Mouse (Mus musculus) urinary bladder, postnatal 4 days (tissue): ENCODE data around the gene Rpl31.
A peak's percentile ranks its signal among the peaks of the same experiment; 100 is the strongest.

ENCODE experiments used
- DNase-seq, 2 experiments: peaks; one replicate each; pipeline ENCODE4 v3.0.0; 2021 to 2022; ENCODE audit warnings: low spot score in 2 of 2

The Rpl31 gene

DNA sequence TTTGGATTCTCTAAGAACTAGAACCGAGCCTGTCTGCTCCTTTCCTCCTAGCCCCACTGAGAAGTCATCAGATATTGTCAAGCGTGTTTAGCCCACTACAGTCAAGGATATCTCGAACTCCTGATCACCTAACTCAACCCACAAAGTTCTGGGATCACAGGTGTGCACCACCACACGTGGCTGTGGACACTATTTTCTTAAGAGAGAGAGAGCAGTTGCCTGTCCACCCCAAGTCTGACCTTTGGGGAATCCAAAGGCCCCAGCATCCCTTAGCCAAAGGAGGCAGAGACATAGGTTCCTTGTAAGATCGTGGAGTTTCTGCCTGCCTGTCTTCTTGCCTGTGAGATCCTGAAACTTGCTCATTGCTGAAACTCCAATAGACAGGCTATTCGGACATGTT is 597 bp upstream of the Rpl31 start:
- DNase-seq = no peak

- no peak for DNase-seq
Measured at GRCm38 (mm10) chr1:39368267-39368841, 712 bp downstream of the Rpl31 start.

- no peak for DNase-seq
Measured at GRCm38 (mm10) chr1:39370431-39370830, 2.8 kb downstream of the Rpl31 start.

- no peak for DNase-seq
Measured at GRCm38 (mm10) chr1:39372220-39372843, 4.7 kb downstream of the Rpl31 start.

DNA sequence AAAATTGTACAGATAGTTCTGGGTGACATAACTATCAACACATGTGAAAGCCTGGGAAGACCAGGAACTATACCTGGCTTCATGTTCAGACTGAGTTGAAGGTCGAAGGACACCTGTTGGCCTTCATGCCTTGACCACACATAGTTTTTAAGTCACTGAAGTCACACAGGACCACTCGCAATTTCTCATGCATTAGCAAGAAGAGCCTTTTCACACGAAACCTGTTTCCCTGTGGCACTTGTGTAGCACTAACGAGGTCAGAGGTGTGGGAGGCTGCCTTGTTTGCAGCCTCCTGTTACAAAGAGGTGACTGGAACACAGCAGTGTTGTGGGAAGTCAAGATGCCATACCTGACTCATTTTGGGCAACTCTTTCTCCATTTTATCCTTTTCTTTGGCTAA is 5.7 kb downstream of the Rpl31 start:
- DNase-seq = no peak

DNA sequence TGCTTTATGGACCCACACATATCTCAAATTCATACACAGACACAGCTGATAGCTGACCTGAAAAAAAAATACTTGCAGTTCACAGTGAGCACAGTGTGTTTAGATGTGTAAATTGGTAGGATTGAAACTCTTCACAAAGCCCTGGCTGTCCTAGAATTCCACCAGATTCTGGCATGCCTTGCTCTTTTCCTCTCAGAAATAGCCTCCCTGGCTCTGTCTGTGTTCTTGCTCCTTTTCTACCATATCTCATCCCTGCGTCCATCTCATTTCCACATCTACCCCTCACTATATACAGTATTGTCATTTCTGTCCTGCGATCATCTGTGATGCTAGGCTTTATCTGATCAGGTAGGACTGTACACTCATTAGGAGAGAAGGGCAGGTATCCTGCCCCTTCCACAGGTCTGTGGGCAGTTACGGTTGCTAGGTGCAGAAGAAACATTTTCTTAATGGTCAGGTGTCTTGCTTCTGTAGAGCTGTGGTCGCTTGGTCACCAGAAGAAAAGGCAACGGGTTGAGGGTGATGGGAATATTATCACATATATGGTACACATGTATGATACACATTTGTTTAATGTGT is 6.7 kb downstream of the Rpl31 start:
- no peak for DNase-seq

DNA sequence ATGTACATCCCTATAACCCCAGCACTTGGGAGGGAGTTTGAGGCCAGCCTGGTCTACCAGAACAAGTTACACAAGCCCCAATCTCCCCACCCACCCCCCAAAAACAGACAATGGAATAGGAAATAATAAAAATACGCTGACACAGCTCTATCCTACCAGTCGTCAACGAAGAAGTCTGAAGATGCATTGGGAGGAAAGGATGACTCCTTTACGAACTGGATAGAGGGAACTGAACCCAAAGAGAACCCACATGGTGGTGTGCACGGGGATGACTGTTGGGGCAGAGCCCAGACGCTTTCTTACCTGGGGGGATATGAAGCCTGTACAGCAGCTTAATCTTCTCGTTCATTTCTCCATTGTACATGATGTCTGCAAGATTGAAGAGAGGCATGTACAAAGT is 8.5 kb downstream of the Rpl31 start:
- no peak for DNase-seq

GRCm38 (mm10) chr1:39376726-39377240 is 9.1 kb downstream of the Rpl31 start:
- DNase-seq = no peak

DNA sequence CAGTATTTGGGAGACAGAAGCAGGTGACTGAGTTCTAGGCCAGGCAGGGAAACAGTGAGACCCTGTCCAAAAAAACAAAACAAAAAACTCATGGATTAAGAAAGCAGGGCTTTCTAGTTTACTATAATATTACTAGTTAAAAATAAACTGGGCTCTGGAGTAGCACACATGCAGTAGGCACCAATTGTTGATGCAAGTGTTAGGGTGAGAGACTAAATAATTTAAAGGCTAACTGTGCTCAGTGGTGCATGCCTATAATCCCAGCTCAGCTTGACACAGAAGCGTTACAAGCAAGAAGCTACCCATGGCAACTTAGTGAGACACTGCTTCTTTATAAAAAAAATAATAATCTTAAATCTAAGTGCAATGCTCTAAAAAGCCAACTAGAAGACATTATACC is 10.9 kb downstream of the Rpl31 start:
- no peak for DNase-seq

GRCm38 (mm10) chr1:39379021-39379420 is 11.4 kb downstream of the Rpl31 start:
- DNase-seq = no peak

DNA sequence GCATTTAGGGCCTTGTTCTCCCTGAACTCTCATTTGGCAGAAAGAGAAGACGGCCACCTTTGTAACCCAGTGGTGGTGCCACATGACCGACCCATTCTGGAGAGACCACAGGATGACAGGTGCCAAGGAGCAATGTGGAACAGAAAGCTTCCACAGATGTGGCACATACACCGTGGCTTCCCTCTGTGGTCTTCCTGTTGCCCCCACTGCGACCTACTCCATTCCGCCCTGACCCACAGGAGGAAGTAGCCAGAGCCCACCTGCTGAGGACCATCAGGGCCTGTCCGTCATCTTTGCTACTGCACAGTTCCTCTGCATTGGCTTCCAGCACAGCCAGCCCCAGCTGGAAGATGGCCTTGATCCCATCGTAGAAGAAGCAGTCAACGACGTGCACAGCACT is 13.4 kb downstream of the Rpl31 start:
- DNase-seq = no peak

DNA sequence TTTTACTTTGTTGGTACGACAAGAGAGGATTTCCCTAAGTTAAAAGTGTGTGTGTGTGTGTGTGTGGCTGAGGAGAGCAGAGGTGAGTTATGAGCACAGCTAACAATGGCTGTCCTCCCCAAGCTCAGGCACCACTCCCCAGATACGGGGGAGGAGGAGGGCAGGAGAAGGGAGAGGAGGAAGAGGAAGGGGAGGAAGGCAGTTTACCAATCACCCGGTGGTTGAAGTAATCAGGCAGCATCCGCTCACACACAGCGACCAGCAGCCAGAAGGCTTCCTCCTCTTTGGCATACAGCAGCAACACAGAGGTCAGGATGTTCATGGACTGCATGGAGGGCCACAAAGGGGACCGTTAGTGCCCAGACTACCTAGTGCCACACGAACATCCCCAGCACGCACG is 17.3 kb downstream of the Rpl31 start:
- DNase-seq = no peak

DNA sequence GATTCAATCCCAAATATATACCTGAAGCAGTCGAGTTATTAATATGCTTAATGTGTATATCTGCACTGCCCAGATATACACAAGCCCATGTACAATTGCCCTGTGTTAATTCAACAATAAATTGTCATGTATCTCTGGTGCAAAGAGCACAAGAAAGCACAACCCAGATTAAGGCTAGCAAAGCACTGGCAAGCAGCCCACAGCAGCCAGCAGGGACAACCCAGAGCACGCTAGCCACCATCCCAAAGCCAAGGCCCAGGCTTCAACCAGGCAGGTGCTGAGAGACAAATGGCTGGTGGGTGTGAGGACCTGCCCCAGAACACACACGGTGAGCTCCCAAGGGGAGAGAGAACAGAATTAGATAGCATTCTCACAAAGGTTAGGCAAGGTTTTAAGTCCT is 18.8 kb downstream of the Rpl31 start:
- no peak for DNase-seq

- DNase-seq = no peak
Measured at GRCm38 (mm10) chr1:39387497-39387896, 19.9 kb downstream of the Rpl31 start.

- no peak for DNase-seq
Measured at GRCm38 (mm10) chr1:39388163-39388562, 20.5 kb downstream of the Rpl31 start.

GRCm38 (mm10) chr1:39389338-39389737 is 21.7 kb downstream of the Rpl31 start:
- no peak for DNase-seq

GRCm38 (mm10) chr1:39391652-39392051 is 24.0 kb downstream of the Rpl31 start:
- no peak for DNase-seq

DNA sequence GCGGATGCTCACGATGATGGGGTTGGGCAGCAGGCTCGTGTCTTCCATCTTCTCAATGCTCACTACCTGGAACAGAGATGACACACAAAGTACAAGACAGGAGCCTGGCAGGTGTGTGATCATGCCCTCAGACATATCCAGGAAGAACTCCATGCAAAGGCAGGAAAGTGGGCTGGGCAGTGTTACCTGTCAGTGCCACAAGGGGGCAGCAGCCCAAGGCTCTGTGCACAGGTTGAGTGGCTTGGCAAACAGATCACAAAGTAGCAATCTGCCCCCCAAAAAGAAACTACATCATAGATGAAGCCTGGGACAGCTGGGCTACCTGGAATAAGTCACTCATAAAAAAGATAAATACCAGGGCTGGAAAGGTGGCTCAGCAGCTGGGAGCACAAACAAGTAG is 24.5 kb downstream of the Rpl31 start:
- DNase-seq = peak; percentile 62 to 80

GRCm38 (mm10) chr1:39393217-39393867 is 25.7 kb downstream of the Rpl31 start:
- no peak for DNase-seq

DNA sequence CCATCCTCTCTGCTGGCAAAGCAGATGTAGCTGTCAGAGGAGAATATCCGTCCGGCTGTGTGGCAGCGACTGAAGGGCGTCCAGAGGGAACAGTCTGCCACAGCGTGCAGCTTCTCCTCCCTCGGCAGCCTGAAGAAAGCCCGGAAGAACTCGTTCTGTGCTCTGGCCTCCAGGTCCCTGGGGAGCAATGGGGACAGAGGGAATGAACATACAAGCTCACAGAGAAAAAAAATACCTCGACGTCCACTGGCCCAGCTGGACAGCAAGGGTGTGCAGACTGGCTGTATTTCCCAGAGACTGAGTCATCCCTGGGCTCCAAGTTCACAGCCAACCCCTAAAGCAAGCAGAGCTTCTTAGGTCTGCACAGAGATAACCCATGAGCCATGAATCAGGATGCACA is 26.5 kb downstream of the Rpl31 start:
- DNase-seq = no peak

DNA sequence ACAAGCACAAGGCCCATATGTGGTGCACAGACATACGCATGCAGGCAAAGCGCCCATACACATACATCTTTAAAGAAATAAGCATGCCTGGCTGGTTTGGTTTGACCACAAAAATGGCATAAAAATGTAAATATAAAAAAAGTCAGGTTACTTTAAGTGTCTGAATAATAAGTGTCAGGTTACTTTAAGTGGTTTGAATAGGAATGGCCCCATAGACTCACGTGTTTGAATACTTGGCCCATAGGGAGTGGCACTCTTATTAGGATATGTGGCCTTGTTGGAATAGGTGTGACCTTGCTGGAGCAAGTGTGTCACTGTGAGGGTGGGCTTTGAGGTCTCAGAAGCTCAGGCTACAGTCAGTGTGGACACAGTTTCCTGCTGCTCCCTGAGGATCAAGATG is 27.0 kb downstream of the Rpl31 start:
- no peak for DNase-seq

DNA sequence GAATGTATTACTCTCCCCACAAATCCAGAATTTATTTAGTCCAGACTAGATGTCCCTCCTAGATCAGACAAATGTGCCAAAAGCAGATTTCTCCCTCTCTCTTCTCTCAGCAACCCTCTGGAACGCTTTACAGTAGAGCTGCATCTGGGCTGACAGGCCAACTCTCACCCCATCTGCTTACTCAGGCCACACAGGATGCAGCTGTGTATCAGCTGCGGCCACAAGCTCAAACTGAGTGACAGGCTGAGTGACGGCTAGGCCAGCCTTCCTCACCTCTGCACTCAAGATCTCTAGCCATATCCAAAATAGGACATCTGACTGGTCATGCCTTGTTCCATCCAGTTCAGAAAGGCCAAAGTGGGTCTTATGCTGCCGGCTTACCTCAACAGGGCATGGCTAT is 28.7 kb downstream of the Rpl31 start:
- no peak for DNase-seq

DNA sequence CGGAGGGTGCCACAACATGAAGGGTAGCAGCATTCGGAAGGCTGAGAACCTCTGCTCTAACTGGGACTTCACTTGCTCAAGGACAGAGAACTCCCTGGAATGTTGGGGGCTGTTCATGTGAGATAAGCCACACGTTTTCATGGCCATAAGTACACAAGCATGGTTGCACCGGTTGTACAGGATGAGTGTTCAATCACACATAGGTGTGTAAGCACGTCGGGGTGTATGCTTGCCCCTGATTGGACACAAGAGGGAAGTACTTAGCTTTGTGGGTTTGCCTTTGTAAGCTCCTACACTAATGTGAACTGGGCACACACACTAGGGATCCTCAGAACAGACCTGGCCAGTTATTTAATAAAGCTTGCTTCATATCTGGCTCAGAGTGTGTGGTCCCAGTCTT is 30.6 kb downstream of the Rpl31 start:
- no peak for DNase-seq
